Mouse (Mus musculus) gastrocnemius, postnatal 36 days (tissue): ENCODE results near the gene Fam198b. TPM values are rescaled to one million over a fixed set of nuclear protein-coding genes. Genes with fewer than 3 reads are reported as not detected.

Source experiments
- DNase-seq, 2 experiments: peaks; one replicate each; pipeline ENCODE4 v3.0.0; 2022
- intact Hi-C: fragments of 180-260 bp; cut with DNase I; formaldehyde crosslinking; loops from one replicate; pipeline ENCODE4 v1.15.1; 2025
- total RNA-seq, 2 experiments: library from RNA; stranded (reverse); gene quantifications; 2 replicates each; pipeline ENCODE4 v1.2.3; 2021

Gene Fam198b
- total RNA-seq, 2 experiments from 2014 or later: 7.6 to 8.4 TPM

DNA sequence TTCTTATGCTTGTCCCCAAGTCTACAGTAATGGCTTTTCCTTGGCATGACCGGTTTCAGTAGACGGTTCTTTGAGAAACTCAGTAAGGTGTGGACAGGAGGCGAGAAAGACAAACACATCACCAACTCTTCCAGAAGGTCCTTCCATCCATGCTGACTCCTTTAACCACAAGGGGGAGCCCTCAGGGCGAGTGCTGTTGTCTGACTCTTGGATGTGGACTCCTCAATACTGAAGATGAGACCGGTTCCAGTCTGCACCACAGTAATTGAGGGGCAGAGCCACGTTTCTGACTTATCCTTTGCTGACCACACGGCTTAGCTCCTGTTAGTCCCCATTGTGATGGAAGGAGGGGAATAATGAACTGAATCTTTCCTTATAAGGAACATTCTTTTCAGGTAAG lies 1.2 kb upstream of the Fam198b start:
- intact Hi-C loops: no loop called here
- peak; percentile 39 to 71 for DNase-seq

DNA sequence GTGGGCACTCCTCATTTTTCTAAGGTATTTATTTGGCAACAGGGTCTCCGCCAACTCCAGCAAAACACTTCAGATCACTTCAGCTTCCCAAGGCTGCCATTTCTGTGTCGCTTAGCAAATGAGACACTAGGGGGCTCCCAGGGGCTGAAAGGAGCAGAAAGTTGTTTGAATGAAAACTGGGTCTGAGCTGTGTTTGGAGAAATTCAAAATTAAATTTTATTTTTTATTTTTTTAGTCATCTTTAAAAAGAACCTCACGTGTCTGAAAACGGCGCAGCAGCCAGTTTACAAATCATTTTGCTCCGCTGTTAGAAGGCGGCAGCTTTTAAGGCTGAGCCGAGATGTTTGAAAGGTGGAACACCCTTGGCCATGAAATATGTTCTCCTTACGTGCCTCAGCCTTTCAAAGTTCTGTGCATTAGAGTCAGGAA lies 442 bp downstream of the Fam198b start:
- intact Hi-C loops: loop anchor here (1.0 kb wide), 1 partner anchor 174 kb away; no protein-coding TSS in a partner anchor
- peak; percentile 42 to 44 for DNase-seq

DNA sequence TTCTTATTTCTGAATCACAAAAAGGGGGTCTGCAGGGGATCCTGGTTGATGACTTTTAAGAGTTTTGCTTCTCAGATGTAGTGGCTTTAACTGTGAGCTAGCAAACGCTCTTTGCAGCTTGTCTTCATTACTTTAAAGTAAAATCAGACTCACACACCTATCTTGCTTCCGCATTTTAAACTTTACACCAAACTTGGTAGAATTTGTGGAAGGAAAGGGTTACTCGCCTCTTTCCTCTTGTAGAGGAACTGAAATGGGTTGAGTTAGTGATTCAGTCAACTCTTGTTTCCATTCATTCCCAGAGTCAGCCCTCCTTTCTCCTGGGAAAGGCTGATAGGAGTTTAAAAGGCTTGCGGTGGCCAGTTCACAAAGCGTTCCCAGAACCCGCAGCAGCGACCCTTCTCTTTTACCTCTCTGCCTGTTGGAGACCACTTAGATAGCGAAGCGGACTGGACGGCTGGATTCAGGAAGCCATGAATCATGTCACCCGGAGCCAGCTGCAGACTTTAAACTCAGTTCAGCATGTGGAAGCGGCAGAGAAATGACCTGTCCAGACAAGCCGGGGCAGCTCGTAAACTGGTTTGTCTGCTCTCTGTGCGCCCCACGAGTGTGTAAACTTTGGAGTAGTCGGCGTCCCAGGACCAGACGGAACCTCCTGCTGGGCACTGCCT lies 1.5 kb downstream of the Fam198b start:
- DNase-seq: peak in 1 of 2 experiments; percentile 39
- intact Hi-C loops: no loop called here

DNA sequence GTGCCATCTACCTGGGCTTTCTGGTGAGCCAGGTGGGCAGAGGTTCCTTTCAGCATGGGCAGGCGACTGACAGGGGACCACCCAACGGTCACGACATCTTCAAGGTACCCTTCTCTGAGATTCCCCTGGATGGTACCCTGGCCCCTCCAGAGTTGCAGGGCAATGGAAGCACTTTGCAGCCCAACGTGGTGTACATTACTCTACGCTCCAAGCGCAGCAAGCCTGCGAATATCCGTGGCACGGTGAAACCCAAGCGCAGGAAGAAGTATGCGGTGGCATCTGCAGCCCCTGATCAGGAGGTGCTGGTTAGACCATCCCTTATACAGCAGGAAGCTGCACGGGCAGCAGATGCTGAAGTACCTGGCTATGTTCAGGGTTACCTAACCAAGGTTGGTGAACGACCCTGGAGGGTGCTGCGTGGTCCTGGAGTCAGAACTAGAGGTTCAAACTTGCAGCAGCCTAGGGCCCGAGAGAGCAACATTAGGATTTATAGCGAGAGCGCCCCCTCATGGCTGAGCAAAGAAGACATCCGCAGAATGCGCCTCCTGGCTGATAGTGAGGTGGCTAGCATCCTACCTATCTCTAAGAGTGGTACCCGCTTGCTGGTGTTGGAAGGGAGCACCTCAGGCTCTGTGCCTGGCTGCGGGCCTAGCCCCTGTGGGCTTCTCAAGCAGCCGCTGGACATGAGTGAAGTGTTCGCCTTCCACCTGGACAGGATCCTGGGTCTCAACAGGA lies 2.2 kb downstream of the Fam198b start:
- DNase-seq: peak; percentile 34 to 52
- intact Hi-C loops: no loop called here

DNA sequence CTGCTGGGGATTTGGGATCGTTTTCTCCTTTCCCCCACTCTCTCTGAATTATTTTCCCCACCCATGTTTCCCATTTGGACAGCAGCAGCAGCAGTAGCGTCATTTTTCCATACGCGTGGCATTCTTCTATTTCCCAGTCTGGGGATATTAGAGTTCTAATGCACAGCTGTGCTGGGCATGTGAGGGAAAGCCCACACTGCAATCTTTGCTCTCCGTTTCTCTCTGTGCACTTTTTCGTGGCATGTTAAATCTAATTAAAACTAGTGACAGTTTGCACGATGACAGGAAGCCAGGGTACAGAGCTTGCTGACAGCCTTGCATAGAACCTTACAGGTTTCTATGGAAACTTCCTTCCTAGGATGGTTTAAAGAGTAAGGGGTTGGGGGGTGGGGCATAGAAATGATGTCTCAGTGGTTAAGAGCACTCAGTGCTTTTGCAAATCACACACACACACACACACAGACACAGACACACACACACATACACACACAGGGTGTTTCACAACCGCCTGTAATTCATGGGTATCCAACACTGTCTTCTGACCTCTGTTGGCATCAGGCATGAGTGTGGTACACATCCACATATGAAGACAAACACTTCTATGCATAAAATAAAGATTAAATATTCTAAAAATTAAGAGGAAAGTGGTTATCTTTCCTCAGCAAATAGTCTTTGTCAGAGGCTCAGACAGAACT lies 3.0 kb downstream of the Fam198b start:
- intact Hi-C loops: no loop called here
- no peak for DNase-seq

DNA sequence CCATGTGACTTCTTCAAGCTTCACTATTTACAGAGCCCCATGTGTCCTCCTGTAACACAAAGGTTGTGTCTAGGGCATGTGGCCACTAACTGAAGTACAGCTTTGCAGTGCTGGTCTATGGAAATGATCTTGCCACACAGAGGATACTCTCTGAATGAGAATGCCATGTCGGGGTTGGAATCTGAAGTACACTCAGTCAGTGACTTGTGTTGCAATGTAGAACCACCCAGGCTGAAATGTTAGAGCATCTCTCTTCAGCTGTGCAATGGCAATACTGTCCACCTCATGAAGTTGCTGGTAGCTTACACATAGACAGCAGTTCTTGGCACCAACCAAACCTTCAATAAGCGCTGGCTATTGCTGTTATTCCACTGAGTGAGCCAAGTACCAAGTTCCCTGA lies 3.6 kb downstream of the Fam198b start:
- intact Hi-C loops: no loop called here
- DNase-seq: no peak

DNA sequence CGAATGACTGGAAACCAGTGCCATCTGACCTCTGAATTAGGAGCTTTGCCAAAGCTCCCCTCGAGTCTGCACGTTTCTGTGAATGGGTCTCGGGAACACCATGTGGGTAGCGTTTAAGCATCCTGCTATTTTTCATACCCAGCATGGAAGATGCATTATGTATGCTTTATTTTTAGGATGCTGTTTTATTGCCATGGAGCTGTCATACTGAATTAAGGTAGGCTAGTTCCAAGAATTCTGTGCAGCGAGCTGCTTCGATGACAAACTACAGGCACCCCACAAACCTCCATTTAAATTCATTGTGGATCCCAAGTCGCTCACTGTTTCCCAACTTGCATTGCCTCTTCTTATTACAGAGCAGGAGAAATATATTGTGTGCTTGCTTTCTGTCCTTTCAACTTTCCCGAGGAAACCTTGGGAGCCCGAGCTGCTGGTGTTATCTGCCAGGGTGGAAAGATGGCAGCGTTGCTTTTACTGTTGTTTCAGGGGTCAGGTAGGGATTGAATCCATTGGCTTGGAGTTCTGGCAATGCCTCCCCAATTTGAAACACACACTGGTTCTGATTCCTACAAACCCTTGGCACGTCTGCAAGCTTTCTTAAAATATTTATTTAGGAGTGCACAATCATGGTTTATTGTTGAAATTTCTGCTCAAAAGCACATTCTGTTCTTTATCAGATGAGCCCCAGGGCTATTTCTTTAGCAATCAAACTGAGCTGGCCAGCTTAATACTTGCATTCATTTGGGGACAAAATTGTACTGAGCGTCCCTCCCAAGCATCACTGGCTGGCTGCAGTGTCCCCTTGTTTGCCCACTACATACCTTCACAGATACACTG lies 13.4 kb downstream of the Fam198b start:
- peak in 1 of 2 experiments; percentile 23 for DNase-seq
- intact Hi-C loops: no loop called here

DNA sequence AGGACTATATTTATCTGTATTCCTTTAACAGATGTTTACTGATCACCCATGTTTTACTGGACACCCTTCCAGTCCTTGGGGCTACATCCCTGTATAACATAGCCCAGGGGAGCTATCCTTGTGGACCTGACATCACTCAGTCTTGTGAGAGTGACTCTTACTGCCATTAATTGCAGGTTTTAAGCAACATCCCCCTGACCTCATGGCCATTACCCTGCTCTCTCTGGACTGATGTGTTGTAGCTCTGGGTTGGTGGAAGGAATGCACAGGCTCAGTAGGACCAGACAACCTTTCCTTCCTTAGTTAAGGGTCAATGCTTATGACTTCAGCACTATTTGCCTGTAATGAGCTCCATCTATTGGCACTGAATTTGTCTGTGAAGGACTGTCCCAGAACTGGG lies 14.2 kb downstream of the Fam198b start:
- no peak for DNase-seq
- intact Hi-C loops: no loop called here

DNA sequence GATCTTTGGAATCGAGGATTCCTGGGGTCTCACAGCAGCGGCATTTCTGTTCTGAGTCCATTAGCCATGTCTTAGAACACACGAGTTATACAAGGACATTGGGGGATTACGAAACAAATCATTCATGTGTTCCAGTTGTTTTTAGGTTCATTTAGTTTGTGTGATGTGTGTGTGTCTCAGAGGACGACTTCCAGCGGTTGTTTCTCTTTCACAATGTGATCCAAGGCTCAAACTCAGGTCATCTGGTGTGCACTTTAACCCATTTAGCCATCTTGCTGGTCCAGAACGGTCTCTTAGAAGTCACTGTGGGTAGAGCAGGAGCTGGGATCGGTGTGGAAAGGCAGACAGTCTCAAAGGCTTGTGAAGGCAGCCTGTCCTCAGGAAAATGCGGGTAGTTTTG lies 15.6 kb downstream of the Fam198b start:
- no peak for DNase-seq
- intact Hi-C loops: no loop called here

DNA sequence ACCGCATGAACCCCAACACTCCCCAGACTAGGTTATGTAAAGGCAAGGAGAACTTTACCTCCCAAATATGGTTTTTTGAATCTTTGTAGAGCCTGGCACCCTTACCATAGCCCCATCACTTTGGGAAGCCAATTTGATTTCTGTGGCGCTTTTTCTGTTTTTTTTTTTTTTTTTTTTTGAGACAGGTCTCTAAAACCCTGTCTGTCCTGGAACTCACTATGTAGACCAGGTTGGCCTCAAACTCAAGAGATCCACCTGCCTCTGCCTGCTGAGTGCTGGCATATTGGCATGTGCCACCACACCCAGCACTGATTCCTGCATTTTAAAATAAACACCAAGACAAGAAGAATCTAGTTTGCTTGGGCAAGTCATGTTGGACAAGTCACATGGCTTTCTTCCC lies 16.2 kb downstream of the Fam198b start:
- intact Hi-C loops: no loop called here
- DNase-seq: no peak

DNA sequence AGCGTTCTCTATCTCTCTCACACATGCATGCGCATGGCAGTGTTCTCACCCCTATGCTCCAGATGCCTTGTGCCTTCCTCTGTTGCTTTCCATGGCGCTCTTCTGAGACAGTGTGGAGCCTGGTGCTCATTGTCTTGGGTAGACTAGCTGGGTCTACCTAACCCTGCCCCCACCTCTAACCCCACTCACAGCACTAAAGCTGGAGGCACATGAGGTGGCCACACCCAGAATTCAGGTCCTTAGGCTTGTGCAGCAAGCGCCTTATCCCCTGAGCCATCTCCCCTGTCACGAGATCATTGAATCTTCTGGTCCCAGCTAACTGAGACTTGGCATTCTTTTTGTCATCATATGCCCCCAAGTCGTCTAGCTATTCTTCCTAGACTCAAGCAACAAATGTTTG lies 17.0 kb downstream of the Fam198b start:
- DNase-seq: no peak
- intact Hi-C loops: no loop called here

DNA sequence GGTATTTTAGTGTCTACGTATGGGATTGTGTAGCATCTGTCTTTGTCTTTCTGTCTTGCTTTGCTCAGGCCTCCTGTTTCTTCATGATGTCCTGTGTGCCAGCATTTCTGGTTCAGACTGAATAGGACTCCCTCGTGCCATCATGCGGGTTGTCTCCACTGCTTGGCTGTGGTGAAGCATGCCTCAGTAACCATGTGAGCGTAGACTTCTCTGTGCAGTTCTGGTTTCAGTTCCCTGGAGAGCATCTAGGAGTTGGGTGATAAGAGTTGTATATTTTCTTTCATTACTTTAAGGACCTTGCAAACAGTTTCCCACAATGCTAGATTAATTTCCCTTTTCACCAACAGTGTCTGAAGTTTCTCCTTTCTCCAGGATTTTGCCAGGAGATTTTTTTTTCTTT lies 17.4 kb downstream of the Fam198b start:
- intact Hi-C loops: no loop called here
- no peak for DNase-seq

DNA sequence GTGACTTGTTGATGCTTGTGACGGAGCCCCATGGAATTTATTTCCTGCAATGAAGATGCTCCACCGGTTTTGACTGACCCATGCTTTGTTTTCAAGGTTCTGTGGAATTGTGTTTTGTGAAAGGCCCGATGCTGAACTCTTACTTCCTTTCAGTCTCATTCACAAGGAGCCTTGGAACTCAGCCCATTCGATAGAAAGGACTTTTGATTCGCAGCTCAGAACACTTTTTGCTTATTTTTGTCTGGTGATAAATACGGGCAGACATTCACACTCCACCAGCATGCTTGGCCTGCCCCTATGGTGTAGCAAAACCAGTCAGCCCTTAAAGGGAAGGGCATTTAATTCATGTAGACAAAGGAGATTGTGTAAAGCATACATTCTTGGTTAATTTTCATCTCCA lies 19.5 kb downstream of the Fam198b start:
- DNase-seq: no peak
- intact Hi-C loops: no loop called here

DNA sequence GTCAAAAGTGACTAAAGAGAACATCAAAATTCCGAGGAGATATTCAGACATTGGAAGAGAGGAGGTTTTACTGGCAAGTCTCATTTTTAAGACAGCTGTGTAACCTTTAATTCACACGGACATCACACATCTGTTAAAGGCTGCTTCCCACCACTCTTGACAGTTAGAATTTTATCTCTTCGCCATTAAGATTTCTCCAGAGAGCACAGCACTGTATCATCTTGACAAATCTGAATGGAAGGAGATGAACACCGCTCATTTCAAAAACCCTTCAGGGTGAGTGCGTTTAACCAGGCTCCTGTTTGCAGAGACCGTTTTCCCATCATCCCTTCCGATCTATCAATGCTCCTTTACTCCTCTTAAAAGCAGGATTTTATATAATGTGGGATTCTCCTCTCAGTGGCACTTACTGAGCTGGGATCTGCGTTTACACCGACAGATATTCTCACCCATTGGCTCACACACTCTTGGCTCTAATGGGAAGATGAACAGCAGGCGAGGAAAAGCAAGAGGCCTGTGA lies 20.0 kb downstream of the Fam198b start:
- intact Hi-C loops: no loop called here
- DNase-seq: no peak

DNA sequence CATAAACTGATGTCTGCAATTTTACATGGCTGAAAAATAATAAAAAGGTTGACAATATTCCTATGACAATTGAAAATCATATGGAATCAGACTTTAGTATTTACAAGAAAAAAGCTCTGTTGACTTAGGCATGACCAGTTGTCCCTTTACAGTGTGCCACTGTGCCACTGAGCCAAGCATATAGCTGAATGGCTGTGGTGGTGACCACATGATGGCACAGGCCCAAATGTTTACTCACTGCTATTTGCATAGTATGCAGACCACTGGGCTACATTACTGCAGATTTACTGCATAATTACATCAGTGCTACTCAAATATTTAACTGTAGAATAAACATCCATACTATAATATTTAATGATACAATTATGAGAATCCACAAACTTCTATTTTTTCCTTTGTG lies 21.1 kb downstream of the Fam198b start:
- intact Hi-C loops: no loop called here
- DNase-seq: no peak

DNA sequence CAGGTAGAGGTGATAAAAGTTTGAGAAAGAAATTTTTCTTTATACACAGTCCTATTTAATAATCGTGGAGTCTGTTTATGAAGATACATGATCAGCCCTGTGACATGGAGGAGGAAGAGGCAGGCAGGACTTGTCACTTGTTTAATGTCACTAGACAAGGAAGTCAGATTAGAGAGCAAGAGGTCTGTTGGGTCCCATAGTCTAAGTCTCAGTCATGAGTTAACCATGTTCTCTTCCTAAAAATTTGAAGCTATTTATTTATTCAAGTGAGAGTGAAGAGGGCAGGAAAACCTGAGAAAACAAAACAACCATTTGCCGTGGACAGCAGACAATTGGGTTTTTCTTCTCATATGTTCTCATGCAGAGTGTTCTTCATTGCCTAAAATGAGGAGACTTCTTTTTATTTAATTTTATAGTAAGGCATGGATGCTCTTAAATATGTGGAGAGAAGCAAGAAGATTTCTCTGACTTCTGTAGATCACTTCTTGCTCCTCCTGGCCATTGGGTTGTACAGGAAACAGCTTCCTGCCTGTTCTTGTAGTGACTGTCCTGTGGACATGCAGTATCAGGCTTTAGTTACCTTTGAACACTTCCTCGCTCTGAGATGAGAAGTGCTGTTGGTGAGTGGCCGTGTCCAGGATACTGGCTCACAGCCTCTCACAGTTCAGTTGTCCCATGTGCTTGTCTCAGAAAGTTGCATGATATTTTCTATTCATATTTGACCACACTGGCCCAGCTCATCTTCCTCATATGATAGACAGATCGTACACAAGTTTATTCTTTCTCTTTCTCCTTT lies 22.1 kb downstream of the Fam198b start:
- DNase-seq: no peak
- intact Hi-C loops: no loop called here

DNA sequence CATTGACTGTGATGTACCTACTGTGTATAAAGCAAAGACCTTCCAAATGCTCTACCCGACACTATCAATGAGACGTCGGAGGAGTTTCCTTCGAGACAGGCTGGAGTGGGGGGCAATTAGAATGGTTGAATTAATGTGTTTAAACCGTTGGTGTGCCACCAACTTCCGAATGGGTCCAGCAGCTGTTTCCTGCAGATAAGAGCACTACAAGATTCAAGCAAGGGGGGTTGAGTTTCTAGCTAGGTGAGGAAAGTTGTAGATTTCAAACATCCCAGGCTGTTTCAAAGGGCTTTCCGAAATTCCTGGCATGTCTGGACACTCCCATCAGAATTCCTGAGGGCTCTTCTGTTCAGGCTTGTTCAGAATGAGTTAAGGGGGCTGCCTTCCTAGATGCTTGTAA lies 22.9 kb downstream of the Fam198b start:
- DNase-seq: no peak
- intact Hi-C loops: no loop called here

DNA sequence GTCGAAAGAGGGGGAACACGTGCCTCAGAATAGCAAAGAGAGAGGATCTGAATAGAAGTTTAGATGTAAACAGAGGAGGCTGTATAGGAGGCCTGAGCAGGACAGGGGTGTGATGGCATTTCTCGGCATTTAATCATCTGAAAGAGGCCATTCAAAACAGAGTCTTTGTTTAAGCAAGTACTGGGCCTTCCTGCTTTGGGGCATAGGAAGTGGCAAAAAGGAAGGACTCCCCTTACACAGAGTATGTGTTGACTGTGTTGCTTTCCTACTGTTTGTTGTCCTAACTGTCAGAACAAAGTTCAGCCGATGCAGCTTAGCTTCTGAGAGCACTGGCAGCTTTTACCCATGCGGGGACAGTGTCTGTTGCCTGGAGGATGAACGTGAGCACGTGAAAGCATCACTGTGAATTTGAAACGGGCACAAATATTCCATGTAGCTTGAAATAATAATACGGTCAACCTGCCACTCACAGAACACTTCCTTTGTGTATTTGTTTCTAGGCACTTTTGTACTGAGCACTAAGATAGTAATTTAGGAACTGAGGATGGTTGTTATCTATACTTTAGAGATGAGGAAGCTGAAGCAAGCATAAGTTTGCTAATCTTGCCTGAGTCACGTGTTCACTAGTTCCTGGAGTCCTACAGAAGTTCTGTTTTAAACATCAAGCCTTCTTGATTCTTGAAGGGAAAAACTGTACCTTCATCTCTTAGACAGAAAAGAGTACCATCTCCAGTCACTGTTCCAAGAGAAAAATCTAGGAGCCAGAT lies 26.2 kb downstream of the Fam198b start:
- intact Hi-C loops: no loop called here
- no peak for DNase-seq

DNA sequence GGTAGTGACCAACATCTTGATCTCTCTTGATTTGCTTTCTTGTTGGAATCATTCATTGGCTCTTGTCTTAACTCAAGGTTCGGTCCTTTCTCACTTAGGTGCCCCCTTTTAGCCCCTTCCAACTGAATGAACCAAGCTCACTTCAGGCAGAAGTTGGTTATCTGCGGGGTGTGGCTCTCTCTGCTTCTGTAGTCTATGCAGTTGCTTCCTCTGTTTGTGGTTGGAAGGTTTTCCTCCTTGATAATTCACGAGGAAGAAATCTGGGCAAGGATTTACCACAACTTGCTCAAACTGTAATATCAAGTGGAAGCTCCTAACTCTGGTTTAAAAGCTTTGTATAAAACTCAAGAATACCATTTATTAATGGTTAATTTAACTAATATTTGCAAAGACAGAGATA lies 26.8 kb downstream of the Fam198b start:
- no peak for DNase-seq
- intact Hi-C loops: no loop called here
